Mouse (Mus musculus) forebrain, embryonic 11.5 days (tissue): ENCODE measurements around the gene Itga2b. TPM values are rescaled to one million over a fixed set of nuclear protein-coding genes. Genes with fewer than 3 reads are reported as not detected.

ENCODE experiments used
- ATAC-seq: fragments of 200-750 bp; cut with Nextera tagmentation; replicated peaks from 2 replicates; pipeline ENCODE4 v1.8.0; 2017; ENCODE audit warnings: moderate TSS enrichment; ENCODE audit not compliant: low FRiP score
- DNase-seq: peaks from one replicate; pipeline ENCODE4 v3.0.0-alpha.2; 2017; ENCODE audit warnings: low spot score
- H3K27ac ChIP-seq: fragments of 300-500 bp; sonication (generic); 2 replicates; pipeline ENCODE4 v1.5.1; 2014; ENCODE audit warnings: low read depth, low read length
- H3K27me3 ChIP-seq: fragments of 300-500 bp; sonication (generic); 2 replicates; pipeline ENCODE4 v1.6.1; 2014; ENCODE audit warnings: mild to moderate bottlenecking, low read length, mixed read lengths; ENCODE audit not compliant: control insufficient read depth, insufficient read depth
- H3K36me3 ChIP-seq: fragments of 300-500 bp; sonication (generic); 2 replicates; pipeline ENCODE4 v1.6.1; 2014; ENCODE audit warnings: mild to moderate bottlenecking, low read length, moderate library complexity, mixed read lengths; ENCODE audit not compliant: control insufficient read depth, insufficient read depth
- H3K4me1 ChIP-seq: fragments of 300-500 bp; sonication (generic); replicated peaks from 2 replicates; pipeline ENCODE4 v1.6.1; 2014; ENCODE audit warnings: low read length, mixed read lengths; ENCODE audit not compliant: control insufficient read depth, insufficient read depth
- H3K4me2 ChIP-seq: fragments of 300-500 bp; sonication (generic); 2 replicates; pipeline ENCODE4 v1.6.1; 2014; ENCODE audit warnings: low read depth, mild to moderate bottlenecking, low read length, moderate library complexity, mixed read lengths; ENCODE audit not compliant: severe bottlenecking
- H3K4me3 ChIP-seq: fragments of 300-500 bp; sonication (generic); 2 replicates; pipeline ENCODE4 v1.5.1; 2014; ENCODE audit warnings: low read depth, low read length
- H3K9ac ChIP-seq: fragments of 300-500 bp; sonication (generic); 2 replicates; pipeline ENCODE4 v1.6.1; 2014; ENCODE audit warnings: low read length
- H3K9me3 ChIP-seq: fragments of 300-500 bp; sonication (generic); 2 replicates; pipeline ENCODE4 v1.6.1; 2016; ENCODE audit warnings: low read length, mixed read lengths; ENCODE audit not compliant: control insufficient read depth
- WGBS: fragments of 180-500 bp; shearing (Covaris S2); extraction: QIAGEN DNeasy Blood & Tissue Kit; methylation state at CpG from one replicate; pipeline ENCODE4 v1.1.7; 2014; 5-methylcytosine and 5-hydroxymethylcytosine counted together
- polyA plus RNA-seq: library from polyadenylated mRNA; unstranded; fragments of >200 nt; fragmentation: Nextera tagmentation; extraction: Ambion mirVana; gene quantifications from 2 replicates; pipeline ENCODE4 v1.2.1, GENCODE M21; 2014

Itga2b gene
- polyA plus RNA-seq, 1 experiment from 2014 or later: 5.0 TPM

DNA sequence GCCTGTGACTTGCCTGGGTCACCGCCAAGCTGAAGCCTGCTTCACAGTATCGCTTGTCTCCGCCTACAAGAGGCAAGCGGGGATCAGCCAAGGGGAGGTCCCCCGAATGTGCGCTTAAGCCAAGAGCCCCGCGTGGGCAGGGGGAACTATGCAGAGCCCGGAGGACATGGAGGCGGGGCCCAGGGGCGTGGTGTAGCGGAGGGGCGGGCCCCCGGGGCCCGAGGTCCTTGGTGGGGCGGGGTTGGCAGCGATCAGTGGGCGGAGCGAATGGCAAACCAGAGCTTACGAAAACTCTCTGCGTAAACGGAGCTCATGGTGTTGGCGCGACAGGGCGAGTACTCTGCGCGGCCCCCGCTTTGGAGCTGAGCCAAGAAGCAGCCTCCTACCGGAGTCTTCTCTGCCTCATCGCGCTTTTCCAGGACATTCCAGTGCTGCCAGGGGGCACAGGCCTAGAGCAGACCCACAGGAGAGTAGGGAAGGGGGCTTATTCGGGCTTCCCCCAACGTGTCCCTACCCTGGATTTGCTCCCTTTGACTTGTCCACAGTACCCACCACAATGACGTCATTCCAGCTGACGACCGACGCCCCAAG is 2.8 kb downstream of the Itga2b start:
- no peaks in the 10 kb centered on the region for H3K36me3 ChIP-seq
- H3K4me3 ChIP-seq: peak overlapping the region; percentile 34
- no peak overlapping the region for H3K27ac ChIP-seq
- ATAC-seq (peak; percentile 91), DNase-seq (peak; percentile 95)
- H3K4me2 ChIP-seq: peak overlapping the region; percentile 92
- no peaks in the 10 kb centered on the region for H3K9me3 ChIP-seq
- H3K4me1 ChIP-seq: peaks cover 13% of the 10 kb centered on the region; the same call in 1 of the 2 replicates
- H3K9ac ChIP-seq: peak overlapping the region; percentile 59
- WGBS: under 1% methylated on average over 37 of the region's 37 CpGs
- 0 out of 2 replicates have a peak, but pooled peaks cover 4% of the 10 kb centered on the region for H3K27me3 ChIP-seq

DNA sequence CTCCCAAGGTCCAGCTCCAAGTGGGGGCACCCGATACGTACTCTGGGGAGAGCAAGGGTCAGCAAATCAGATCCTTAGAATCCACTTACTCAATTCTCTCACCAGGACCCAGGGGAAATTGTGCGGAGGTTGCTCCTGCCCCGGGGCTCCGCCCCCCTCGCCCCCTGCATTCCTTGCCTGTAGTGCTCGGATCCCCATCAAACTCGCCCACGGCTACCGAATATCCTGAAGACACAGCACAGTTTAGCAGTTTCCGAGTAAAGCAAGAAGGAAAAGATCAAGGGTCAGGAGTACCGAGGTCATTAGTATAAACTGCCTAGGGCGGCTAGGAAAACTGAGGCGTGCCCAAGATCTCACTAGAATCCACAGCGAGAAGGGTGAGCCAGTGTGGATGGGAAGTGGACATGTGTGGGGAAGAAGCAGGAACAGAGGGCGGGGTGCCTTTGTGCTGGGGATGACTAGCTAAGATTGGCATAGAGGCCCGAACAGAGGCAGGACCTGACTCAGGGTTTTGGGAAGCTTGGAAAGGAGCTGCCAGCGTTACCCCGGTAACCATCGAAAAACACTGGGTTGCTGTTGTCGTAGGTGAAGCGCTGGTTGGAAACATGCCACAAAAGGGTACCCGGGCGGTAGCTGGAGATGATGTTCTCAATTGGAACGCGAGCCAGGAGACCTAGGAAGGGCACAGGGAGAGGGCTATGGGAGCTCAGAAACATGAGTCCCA is 4.0 kb downstream of the Itga2b start:
- 12% methylated on average over 26 of the region's 26 CpGs for WGBS
- Histone ChIP-seq H3K27ac (no peak overlapping the region), H3K27me3 (0 out of 2 replicates have a peak, but pooled peaks cover 4% of the 10 kb centered on the region), H3K4me3 (no peak overlapping the region), H3K36me3 (no peaks in the 10 kb centered on the region), H3K4me1 (peaks cover 13% of the 10 kb centered on the region; the same call in 1 of the 2 replicates), H3K9ac (no peak overlapping the region), H3K9me3 (no peaks in the 10 kb centered on the region), H3K4me2 (0 out of 2 replicates have a peak overlapping the region, but pooled peaks have one; percentile 9)
- no peak for ATAC-seq
- no peak for DNase-seq

DNA sequence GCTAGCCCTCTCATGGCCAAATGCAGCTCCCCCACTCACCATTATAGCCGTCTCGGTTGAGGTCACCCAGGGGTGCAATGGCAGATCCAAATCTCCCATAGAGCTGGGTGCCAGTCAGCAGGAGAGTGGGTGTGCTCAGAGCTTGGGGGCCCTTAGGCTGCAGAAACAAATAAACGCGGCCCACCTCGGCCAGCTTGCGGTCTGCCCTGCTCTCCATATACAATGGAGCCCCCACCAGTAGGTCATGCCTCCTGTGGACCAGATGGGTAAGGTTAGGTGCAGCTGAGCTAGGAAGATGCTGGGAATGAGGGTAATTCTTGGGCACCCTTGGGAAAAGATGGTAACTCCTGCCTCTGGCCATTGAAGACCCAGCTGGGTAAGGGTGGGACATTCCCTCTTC is 5.0 kb downstream of the Itga2b start:
- DNase-seq: no peak
- 0 out of 2 replicates have a peak, but pooled peaks cover 4% of the 10 kb centered on the region for H3K27me3 ChIP-seq
- H3K4me2 ChIP-seq: no peak overlapping the region
- H3K9ac ChIP-seq: no peak overlapping the region
- ATAC-seq: no peak
- no peak overlapping the region for H3K27ac ChIP-seq
- H3K9me3 ChIP-seq: no peaks in the 10 kb centered on the region
- H3K4me1 ChIP-seq: peaks cover 13% of the 10 kb centered on the region; the same call in 1 of the 2 replicates
- H3K4me3 ChIP-seq: no peak overlapping the region
- 93% methylated on average over 6 of the region's 6 CpGs for WGBS
- no peaks in the 10 kb centered on the region for H3K36me3 ChIP-seq

DNA sequence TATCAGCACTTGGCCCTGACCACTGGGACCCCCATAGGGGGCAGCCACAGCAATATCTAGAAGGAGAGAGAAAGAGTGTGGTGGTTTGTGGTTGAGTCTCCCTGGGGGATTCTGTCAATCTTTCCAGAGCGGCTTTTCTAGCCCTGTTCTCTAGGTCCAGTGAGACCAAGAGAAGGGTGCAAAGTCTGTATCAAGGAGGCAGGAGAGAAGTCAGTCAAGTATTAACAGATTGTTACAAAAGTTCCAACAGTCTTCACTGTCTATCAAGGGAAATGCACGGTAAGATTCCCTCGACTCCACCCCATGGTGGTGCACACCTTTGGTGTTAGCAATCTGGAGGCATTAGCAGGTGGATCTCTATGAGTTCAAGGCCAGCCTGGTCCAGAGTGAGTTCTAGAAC is 8.2 kb downstream of the Itga2b start:
- H3K27me3 ChIP-seq: 0 out of 2 replicates have a peak, but pooled peaks cover 6% of the 10 kb centered on the region
- no peak for DNase-seq

DNA sequence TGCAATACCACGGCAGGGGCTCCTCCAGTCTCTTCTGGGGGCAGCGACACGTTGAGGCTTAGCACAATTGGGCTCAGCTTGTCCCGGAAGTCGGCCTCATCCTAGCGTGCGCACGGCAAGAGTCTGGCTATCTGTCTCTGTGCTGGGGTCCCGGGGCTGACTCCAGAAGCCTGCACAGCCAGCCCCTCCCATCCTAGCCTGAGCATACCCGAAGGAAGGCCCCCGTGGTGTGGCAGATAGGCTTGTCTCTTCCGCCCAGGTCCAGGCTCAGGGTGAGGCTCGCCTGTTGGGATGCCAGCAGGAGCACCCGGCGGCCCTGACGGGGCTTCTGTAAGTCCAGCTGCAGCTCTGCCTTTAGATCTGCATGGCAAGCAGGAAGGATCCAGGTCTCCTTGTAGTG is 9.4 kb downstream of the Itga2b start:
- DNase-seq: no peak

More for the DNA sequence above, 8.2 kb downstream of the Itga2b start:
- Histone ChIP-seq H3K9ac (no peak overlapping the region), H3K36me3 (no peaks in the 10 kb centered on the region), H3K4me3 (no peak overlapping the region), H3K27ac (no peak overlapping the region), H3K4me2 (no peak overlapping the region), H3K9me3 (no peaks in the 10 kb centered on the region), H3K4me1 (peaks cover 4% of the 10 kb centered on the region; the same call in 1 of the 2 replicates)
- WGBS: 86% methylated on average over 3 of the region's 3 CpGs
- no peak for ATAC-seq

DNA sequence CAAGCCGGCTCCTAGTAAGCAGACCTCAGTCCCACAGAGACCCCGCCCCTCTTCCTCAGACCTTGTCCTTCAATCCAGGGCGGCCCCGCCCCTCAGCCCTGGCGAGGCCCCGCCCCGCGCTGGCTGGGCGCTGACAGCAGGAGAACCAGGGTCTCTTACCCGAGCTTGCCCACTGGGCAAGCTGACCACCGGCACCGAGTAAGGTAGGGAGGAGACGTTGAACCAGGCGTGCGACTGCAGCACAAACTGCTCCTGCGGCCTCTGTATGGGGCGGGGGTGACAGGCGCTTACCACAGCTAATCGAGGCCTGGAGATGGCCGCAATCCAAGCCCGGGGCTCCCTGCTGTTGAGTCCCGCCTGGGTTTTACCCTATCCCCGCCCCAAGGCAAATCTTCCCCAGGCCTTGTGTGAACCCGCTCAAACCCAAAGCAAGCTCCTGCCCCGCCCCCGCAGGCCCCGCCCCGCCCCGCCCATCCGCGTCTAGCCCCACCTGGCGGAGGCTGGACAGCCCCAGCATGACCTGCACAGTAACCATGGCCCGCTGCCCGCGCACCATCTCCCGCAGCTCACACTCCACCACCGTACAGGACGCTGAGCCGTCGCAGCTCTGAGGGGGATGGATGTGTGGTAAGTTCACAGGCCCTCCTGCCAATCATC is 14.1 kb downstream of the Itga2b start:
- no peaks in the 10 kb centered on the region for H3K36me3 ChIP-seq
- ATAC-seq (peak; percentile 85), DNase-seq (peak; percentile 91)
- peaks cover 3% of the 10 kb centered on the region; the same call in 1 of the 2 replicates for H3K27me3 ChIP-seq
- no peak overlapping the region; the same call in 1 of the 2 replicates for H3K9ac ChIP-seq
- H3K4me2 ChIP-seq: peak overlapping the region; percentile 84
- H3K4me1 ChIP-seq: peaks cover 6% of the 10 kb centered on the region; the same call in 1 of the 2 replicates
- H3K27ac ChIP-seq: no peak overlapping the region
- WGBS: under 1% methylated on average over 40 of the region's 40 CpGs
- H3K4me3 ChIP-seq: peak overlapping the region; percentile 41
- H3K9me3 ChIP-seq: no peaks in the 10 kb centered on the region

More for the DNA sequence above, 9.4 kb downstream of the Itga2b start:
- WGBS: 67% methylated on average over 16 of the region's 16 CpGs
- Histone ChIP-seq H3K27me3 (0 out of 2 replicates have a peak, but pooled peaks cover 6% of the 10 kb centered on the region), H3K9me3 (no peaks in the 10 kb centered on the region), H3K4me3 (no peak overlapping the region), H3K4me2 (no peak overlapping the region), H3K4me1 (peaks cover 2% of the 10 kb centered on the region; the same call in 1 of the 2 replicates), H3K36me3 (no peaks in the 10 kb centered on the region), H3K27ac (no peak overlapping the region), H3K9ac (no peak overlapping the region)
- ATAC-seq: no peak

DNA sequence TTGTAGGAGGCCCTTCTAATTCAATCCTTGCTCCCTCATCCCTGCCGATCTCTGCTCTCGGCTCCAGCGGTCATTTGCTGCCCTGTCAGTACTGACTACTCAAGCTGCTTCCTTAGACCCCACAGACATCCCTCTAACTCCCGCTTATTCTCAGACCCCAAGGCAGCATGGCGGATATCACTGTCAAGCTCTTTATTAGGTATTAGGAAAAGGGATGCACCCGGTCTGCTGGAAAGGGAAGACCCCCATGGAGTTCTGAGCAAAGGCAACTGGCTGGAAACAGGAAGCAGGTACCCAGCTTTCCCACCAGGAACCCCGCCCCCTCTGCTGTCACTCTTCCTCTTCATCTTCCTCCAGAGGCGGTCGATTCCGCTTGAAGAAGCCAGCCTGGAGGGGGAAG is 16.8 kb downstream of the Itga2b start:
- Histone ChIP-seq H3K4me1 (peaks cover 10% of the 10 kb centered on the region; the same call in 1 of the 2 replicates), H3K27ac (no peak overlapping the region), H3K4me2 (no peak overlapping the region), H3K36me3 (no peaks in the 10 kb centered on the region), H3K9ac (no peak overlapping the region), H3K9me3 (no peaks in the 10 kb centered on the region), H3K27me3 (peaks cover 9% of the 10 kb centered on the region; the same call in 1 of the 2 replicates), H3K4me3 (no peak overlapping the region)
- 22% methylated on average over 10 of the region's 10 CpGs for WGBS
- DNase-seq: no peak
- no peak for ATAC-seq
